Mouse (Mus musculus) liver, adult (tissue): Measurements from ENCODE around the gene Sirt6.
A peak's percentile ranks its signal among the peaks of the same experiment; 100 is the strongest.
"Not testable (repeated sequence)": the region's sequence is repeated elsewhere in the genome, so short reads cannot be mapped to it uniquely, and the experiment has no call there.

Experiments used
- GATA4 ChIP-seq: IDR thresholded peaks from 2 replicates; pipeline ENCODE4 v1.6.1; 2014; ENCODE audit warnings: mild to moderate bottlenecking, low read length; ENCODE audit not compliant: insufficient replicate concordance

The Sirt6 gene

GRCm38 (mm10) chr10:81626994-81627835 lies at the start of gene Sirt6:
Gene Sirt6, minus strand, starts transcription at chr10:81627797.
- TF ChIP-seq GATA4, result peak; percentile 81; the same call in 1 of the 2 replicates

- no peak for TF ChIP-seq GATA4
Observed at GRCm38 (mm10) chr10:81656174-81656573, 28.6 kb upstream of the Sirt6 start.

GRCm38 (mm10) chr10:81655178-81655577 lies 27.6 kb upstream of the Sirt6 start:
- no peak for TF ChIP-seq GATA4

GRCm38 (mm10) chr10:81648803-81649775 lies 21.5 kb upstream of the Sirt6 start, which contains the start of gene Gm10778:
Gene Gm10778, plus strand, starts transcription at chr10:81649059.
- TF ChIP-seq GATA4, result not testable (repeated sequence)

- no peak for TF ChIP-seq GATA4
Observed at GRCm38 (mm10) chr10:81646015-81646555, 18.5 kb upstream of the Sirt6 start.

- no peak for TF ChIP-seq GATA4
Observed at GRCm38 (mm10) chr10:81645391-81645790, 17.8 kb upstream of the Sirt6 start.

- TF ChIP-seq GATA4, result no peak
Observed at GRCm38 (mm10) chr10:81644716-81645115, 17.1 kb upstream of the Sirt6 start.

GRCm38 (mm10) chr10:81644162-81644561 lies 16.6 kb upstream of the Sirt6 start:
- TF ChIP-seq GATA4, result no peak

GRCm38 (mm10) chr10:81643449-81644055 lies 16.0 kb upstream of the Sirt6 start:
- no peak; the same call in 1 of the 2 replicates for TF ChIP-seq GATA4

GRCm38 (mm10) chr10:81642648-81643448 lies 15.3 kb upstream of the Sirt6 start:
- no peak for TF ChIP-seq GATA4

GRCm38 (mm10) chr10:81641978-81642647 lies 14.5 kb upstream of the Sirt6 start:
- no peak for TF ChIP-seq GATA4

GRCm38 (mm10) chr10:81641566-81641965 lies 14.0 kb upstream of the Sirt6 start:
- no peak for TF ChIP-seq GATA4

GRCm38 (mm10) chr10:81638101-81638500 lies 10.5 kb upstream of the Sirt6 start:
- TF ChIP-seq GATA4, result no peak

GRCm38 (mm10) chr10:81636338-81636737 lies 8.7 kb upstream of the Sirt6 start:
- no peak for TF ChIP-seq GATA4
